Mouse (Mus musculus) heart, embryonic 14.5 days (tissue): Measurements from ENCODE around the gene Prr36. TPM values are rescaled to one million over a fixed set of nuclear protein-coding genes. Genes with fewer than 3 reads are reported as not detected.
"Not testable (repeated sequence)": the region's sequence is repeated elsewhere in the genome, so short reads cannot be mapped to it uniquely, and the experiment has no call there.

Experiments
- ATAC-seq: fragments of 200-750 bp; cut with Nextera tagmentation; 2 replicates; pipeline ENCODE4 v1.8.0; 2017; ENCODE audit warnings: low read depth, moderate TSS enrichment; ENCODE audit not compliant: insufficient number of reproducible peaks, insufficient read depth, low FRiP score
- H3K27ac ChIP-seq, 2 experiments: fragments of 200-500 bp in 1 of 2; fragments of 300-500 bp in 1 of 2; sonication (generic) in 1 of 2; replicated peaks in 1 of 2; 2 replicates each; pipeline ENCODE4 v1.5.1; 2012 to 2014; ENCODE audit warnings: low read depth in 2 of 2, low read length in 2 of 2, control low read depth in 1 of 2, mild to moderate bottlenecking in 1 of 2, mixed read lengths in 1 of 2; ENCODE audit not compliant: control insufficient read depth in 1 of 2, insufficient read depth in 1 of 2
- H3K27me3 ChIP-seq: fragments of 300-500 bp; sonication (generic); 2 replicates; pipeline ENCODE4 v1.6.1; 2014; ENCODE audit warnings: mild to moderate bottlenecking, low read length, control low read depth; ENCODE audit not compliant: control insufficient read depth, insufficient read depth
- H3K36me3 ChIP-seq: fragments of 300-500 bp; sonication (generic); 2 replicates; pipeline ENCODE4 v1.6.1; 2014; ENCODE audit warnings: mild to moderate bottlenecking, control low read depth, low read length, mixed read lengths; ENCODE audit not compliant: control insufficient read depth, insufficient read depth
- H3K4me1 ChIP-seq, 2 experiments: fragments of 200-500 bp in 1 of 2; fragments of 300-500 bp in 1 of 2; sonication (generic) in 1 of 2; 2 replicates each; pipeline ENCODE4 v1.6.1; 2012 to 2014; ENCODE audit warnings: low read length in 2 of 2, control low read depth in 1 of 2, mixed read lengths in 1 of 2; ENCODE audit not compliant: control insufficient read depth in 2 of 2, insufficient read depth in 2 of 2
- H3K4me2 ChIP-seq: fragments of 300-500 bp; sonication (generic); 2 replicates; pipeline ENCODE4 v1.6.1; 2014; ENCODE audit warnings: mild to moderate bottlenecking, low read length
- H3K4me3 ChIP-seq, 2 experiments: fragments of 200-500 bp in 1 of 2; fragments of 300-500 bp in 1 of 2; sonication (generic) in 1 of 2; 2 replicates each; pipeline ENCODE4 v1.5.1; 2012 to 2014; ENCODE audit warnings: low read length in 2 of 2, mild to moderate bottlenecking in 2 of 2, control low read depth in 1 of 2, low read depth in 1 of 2, moderate library complexity in 1 of 2; ENCODE audit not compliant: control insufficient read depth in 1 of 2, insufficient read depth in 1 of 2
- H3K9ac ChIP-seq: fragments of 300-500 bp; sonication (generic); 2 replicates; pipeline ENCODE4 v1.6.1; 2014; ENCODE audit warnings: mild to moderate bottlenecking, low read length
- H3K9me3 ChIP-seq: fragments of 300-500 bp; sonication (generic); 2 replicates; pipeline ENCODE4 v1.6.1; 2016; ENCODE audit warnings: low read length, control low read depth; ENCODE audit not compliant: control insufficient read depth
- WGBS: fragments of 180-500 bp; shearing (Covaris S2); extraction: QIAGEN DNeasy Blood & Tissue Kit; methylation state at CpG from one replicate; pipeline ENCODE4 v1.1.7; 2014; 5-methylcytosine and 5-hydroxymethylcytosine counted together
- polyA plus RNA-seq: library from polyadenylated mRNA; unstranded; fragments of >200 nt; fragmentation: Nextera tagmentation; extraction: Ambion mirVana; gene quantifications from 2 replicates; pipeline ENCODE4 v1.2.1, GENCODE M21; 2014

The Prr36 gene
- polyA plus RNA-seq, 1 experiment from 2014 or later = 0.47 TPM

GRCm38 (mm10) chr8:4258233-4258632 lies 41.0 kb upstream of the Prr36 start:
- WGBS = 3% methylated on average over 34 of the region's 35 CpGs
- no peaks in the 10 kb centered on the region for H3K9me3 ChIP-seq
- peak overlapping the region; percentile 77 to 83 for H3K4me3 ChIP-seq
- peak; percentile 46; the same call in 1 of the 2 replicates for ATAC-seq
- peaks cover 11 to 20% of the 10 kb centered on the region in 2 experiments for H3K4me1 ChIP-seq
- no peak overlapping the region for H3K27ac ChIP-seq
- H3K4me2 ChIP-seq = peak overlapping the region; percentile 98
- peaks cover 67% of the 10 kb centered on the region for H3K36me3 ChIP-seq
- no peaks in the 10 kb centered on the region for H3K27me3 ChIP-seq
- H3K9ac ChIP-seq = peak overlapping the region; percentile 83

GRCm38 (mm10) chr8:4257350-4257749 lies 40.1 kb upstream of the Prr36 start:
- no peak for ATAC-seq
- Histone ChIP-seq H3K4me1 (peaks cover 14 to 23% of the 10 kb centered on the region in 2 experiments), H3K4me3 (no peak overlapping the region), H3K27me3 (no peaks in the 10 kb centered on the region), H3K27ac (no peak overlapping the region), H3K9me3 (no peaks in the 10 kb centered on the region), H3K36me3 (peaks cover 58% of the 10 kb centered on the region), H3K4me2 (no peak overlapping the region; the same call in 1 of the 2 replicates), H3K9ac (0 out of 2 replicates have a peak overlapping the region, but pooled peaks have one; percentile 12)
- 88% methylated on average over 4 of the region's 4 CpGs for WGBS

GRCm38 (mm10) chr8:4256911-4257310 lies 39.7 kb upstream of the Prr36 start:
- Histone ChIP-seq H3K27ac (no peak overlapping the region), H3K4me2 (no peak overlapping the region), H3K4me3 (no peak overlapping the region), H3K27me3 (no peaks in the 10 kb centered on the region), H3K36me3 (peaks cover 53% of the 10 kb centered on the region), H3K4me1 (peaks cover 15 to 25% of the 10 kb centered on the region in 2 experiments), H3K9me3 (no peaks in the 10 kb centered on the region), H3K9ac (0 out of 2 replicates have a peak overlapping the region, but pooled peaks have one; percentile 12)
- 31% methylated on average over 4 of the region's 4 CpGs for WGBS
- no peak for ATAC-seq

GRCm38 (mm10) chr8:4255471-4255870 lies 38.2 kb upstream of the Prr36 start:
- Histone ChIP-seq H3K4me1 (peaks cover 15 to 25% of the 10 kb centered on the region in 2 experiments), H3K36me3 (peaks cover 39% of the 10 kb centered on the region)
- H3K9ac ChIP-seq, H3K27me3 ChIP-seq, H3K27ac ChIP-seq, H3K9me3 ChIP-seq, H3K4me2 ChIP-seq, ATAC-seq, H3K4me3 ChIP-seq: not testable (repeated sequence)
- WGBS = 88% methylated on average over 7 of the region's 7 CpGs

- H3K27ac ChIP-seq = peak overlapping the region in 1 of 2 experiments; percentile 88; a peak in 1 of 4 replicates
- peak overlapping the region; percentile 90 for H3K9ac ChIP-seq
- no peaks in the 10 kb centered on the region for H3K9me3 ChIP-seq
- no peaks in the 10 kb centered on the region for H3K27me3 ChIP-seq
- no peak for ATAC-seq
- peaks cover 31% of the 10 kb centered on the region for H3K36me3 ChIP-seq
- H3K4me2 ChIP-seq = peak overlapping the region; percentile 79
- WGBS = 71% methylated on average over 6 of the region's 6 CpGs
- H3K4me1 ChIP-seq = peaks cover 16 to 31% of the 10 kb centered on the region in 2 experiments
- H3K4me3 ChIP-seq = peak overlapping the region in 1 of 2 experiments; percentile 93; a peak in 2 of 4 replicates
These were observed 36.7 kb upstream of the Prr36 start for GRCm38 (mm10) chr8:4254001-4254400.

GRCm38 (mm10) chr8:4252934-4253841 lies 35.9 kb upstream of the Prr36 start, which contains the start of gene Snapc2:
Gene Snapc2 (plus strand): TSS chr8:4253080.
- 1% methylated on average over 69 of the region's 69 CpGs for WGBS
- Histone ChIP-seq H3K36me3 (peaks cover 33% of the 10 kb centered on the region), H3K4me1 (peaks cover 20 to 33% of the 10 kb centered on the region in 2 experiments), H3K27ac (peak within 1 kb of the TSS; percentile 71 to 88), H3K9me3 (no peaks in the 10 kb centered on the region), H3K4me3 (peak within 1 kb of the TSS; percentile 89 to 93), H3K9ac (peak within 1 kb of the TSS; percentile 90), H3K27me3 (no peaks in the 10 kb centered on the region), H3K4me2 (peak within 1 kb of the TSS; percentile 79)
- ATAC-seq = peak; percentile 84

- ATAC-seq = no peak
- peaks cover 15 to 27% of the 10 kb centered on the region in 2 experiments for H3K4me1 ChIP-seq
- H3K27me3 ChIP-seq = no peaks in the 10 kb centered on the region
- WGBS = 42% methylated on average over 8 of the region's 8 CpGs
- H3K36me3 ChIP-seq = peaks cover 40% of the 10 kb centered on the region
- H3K9me3 ChIP-seq = no peaks in the 10 kb centered on the region
- H3K4me2 ChIP-seq = peak overlapping the region; percentile 79
- peak overlapping the region in 1 of 2 experiments; percentile 88; a peak in 1 of 4 replicates for H3K27ac ChIP-seq
- H3K9ac ChIP-seq = peak overlapping the region; percentile 90
- peak overlapping the region; percentile 89 to 93 for H3K4me3 ChIP-seq
These were observed 35.0 kb upstream of the Prr36 start for GRCm38 (mm10) chr8:4252116-4252760.
